Mouse (Mus musculus): Measurements from ENCODE around the gene Mbnl1. TPM values are rescaled to one million over a fixed set of nuclear protein-coding genes. Genes with fewer than 3 reads are reported as not detected.

The Mbnl1 gene
- polyA plus RNA-seq, 1 experiment from 2014 or later: 70.0 TPM

GRCm38 (mm10) chr3:60569781-60570180 lies 97.2 kb downstream of the Mbnl1 start:
- ATAC-seq (ENCODE audit: insufficient number of reproducible peaks, low FRiP score, low TSS enrichment, low read depth): no peak
- WGBS: 92% methylated on average over 2 of the region's 2 CpGs
- Histone ChIP-seq H3K4me3 (ENCODE audit: low read depth, low read length) (no peak overlapping the region), H3K4me1 (ENCODE audit: control insufficient read depth, insufficient read depth, low read length) (no peaks in the 10 kb centered on the region), H3K9ac (ENCODE audit: low read length) (no peak overlapping the region), H3K36me3 (ENCODE audit: control insufficient read depth, insufficient read depth, low read length) (no peaks in the 10 kb centered on the region), H3K9me3 (ENCODE audit: control insufficient read depth, low read length) (no peaks in the 10 kb centered on the region), H3K4me2 (ENCODE audit: low read depth, severe bottlenecking) (no peak overlapping the region), H3K27ac (replicated peaks; ENCODE audit: low read depth, low read length) (no peak overlapping the region), H3K27me3 (ENCODE audit: control insufficient read depth, insufficient read depth, low read length) (no peaks in the 10 kb centered on the region)
- no peak for DNase-seq (ENCODE audit: low spot score)

- no peak for ATAC-seq (ENCODE audit: insufficient number of reproducible peaks, low FRiP score, low TSS enrichment, low read depth)
- H3K9me3 ChIP-seq (ENCODE audit: control insufficient read depth, low read length): no peaks in the 10 kb centered on the region
- DNase-seq (ENCODE audit: low spot score): no peak
- H3K4me2 ChIP-seq (ENCODE audit: low read depth, severe bottlenecking): no peak overlapping the region
- no peak overlapping the region for H3K4me3 ChIP-seq (ENCODE audit: low read depth, low read length)
- H3K27me3 ChIP-seq (ENCODE audit: control insufficient read depth, insufficient read depth, low read length): no peaks in the 10 kb centered on the region
- no peaks in the 10 kb centered on the region for H3K4me1 ChIP-seq (ENCODE audit: control insufficient read depth, insufficient read depth, low read length)
- H3K36me3 ChIP-seq (ENCODE audit: control insufficient read depth, insufficient read depth, low read length): no peaks in the 10 kb centered on the region
- H3K9ac ChIP-seq (ENCODE audit: low read length): no peak overlapping the region
- WGBS: 86% methylated on average over 5 of the region's 5 CpGs
- no peak overlapping the region for H3K27ac ChIP-seq (replicated peaks; ENCODE audit: low read depth, low read length)
Measured at GRCm38 (mm10) chr3:60570491-60571022, 97.9 kb downstream of the Mbnl1 start.

- Histone ChIP-seq H3K4me1 (ENCODE audit: control insufficient read depth, insufficient read depth, low read length) (no peaks in the 10 kb centered on the region; the same call in 1 of the 2 replicates), H3K4me3 (ENCODE audit: low read depth, low read length) (no peak overlapping the region), H3K4me2 (ENCODE audit: low read depth, severe bottlenecking) (no peak overlapping the region), H3K9me3 (ENCODE audit: control insufficient read depth, low read length) (no peaks in the 10 kb centered on the region), H3K36me3 (ENCODE audit: control insufficient read depth, insufficient read depth, low read length) (no peaks in the 10 kb centered on the region), H3K27ac (replicated peaks; ENCODE audit: low read depth, low read length) (no peak overlapping the region), H3K9ac (ENCODE audit: low read length) (no peak overlapping the region), H3K27me3 (ENCODE audit: control insufficient read depth, insufficient read depth, low read length) (no peaks in the 10 kb centered on the region)
- WGBS: 81% methylated on average over 1 of the region's 1 CpGs
- ATAC-seq (ENCODE audit: insufficient number of reproducible peaks, low FRiP score, low TSS enrichment, low read depth) (no peak), DNase-seq (ENCODE audit: low spot score) (no peak)
Measured at GRCm38 (mm10) chr3:60571493-60571892, 98.9 kb downstream of the Mbnl1 start.

- no peak overlapping the region for H3K4me2 ChIP-seq (ENCODE audit: low read depth, severe bottlenecking)
- peaks cover 3% of the 10 kb centered on the region for H3K4me1 ChIP-seq (ENCODE audit: control insufficient read depth, insufficient read depth, low read length)
- H3K27me3 ChIP-seq (ENCODE audit: control insufficient read depth, insufficient read depth, low read length): no peaks in the 10 kb centered on the region
- H3K27ac ChIP-seq (replicated peaks; ENCODE audit: low read depth, low read length): no peak overlapping the region
- H3K4me3 ChIP-seq (ENCODE audit: low read depth, low read length): no peak overlapping the region
- DNase-seq (ENCODE audit: low spot score): no peak
- no peak for ATAC-seq (ENCODE audit: insufficient number of reproducible peaks, low FRiP score, low TSS enrichment, low read depth)
- H3K36me3 ChIP-seq (ENCODE audit: control insufficient read depth, insufficient read depth, low read length): no peaks in the 10 kb centered on the region
- H3K9me3 ChIP-seq (ENCODE audit: control insufficient read depth, low read length): no peaks in the 10 kb centered on the region
- H3K9ac ChIP-seq (ENCODE audit: low read length): no peak overlapping the region
- 81% methylated on average over 9 of the region's 9 CpGs for WGBS
Measured at GRCm38 (mm10) chr3:60574199-60574598, 101.6 kb downstream of the Mbnl1 start.

GRCm38 (mm10) chr3:60574849-60575524 lies 102.4 kb downstream of the Mbnl1 start:
- WGBS: 78% methylated on average over 4 of the region's 4 CpGs
- DNase-seq (ENCODE audit: low spot score) (no peak), ATAC-seq (ENCODE audit: insufficient number of reproducible peaks, low FRiP score, low TSS enrichment, low read depth) (no peak)
- no peaks in the 10 kb centered on the region for H3K27me3 ChIP-seq (ENCODE audit: control insufficient read depth, insufficient read depth, low read length)
- H3K9ac ChIP-seq (ENCODE audit: low read length): no peak overlapping the region
- no peak overlapping the region for H3K27ac ChIP-seq (replicated peaks; ENCODE audit: low read depth, low read length)
- H3K4me3 ChIP-seq (ENCODE audit: low read depth, low read length): no peak overlapping the region
- H3K4me2 ChIP-seq (ENCODE audit: low read depth, severe bottlenecking): no peak overlapping the region
- peaks cover 3% of the 10 kb centered on the region for H3K4me1 ChIP-seq (ENCODE audit: control insufficient read depth, insufficient read depth, low read length)
- H3K9me3 ChIP-seq (ENCODE audit: control insufficient read depth, low read length): no peaks in the 10 kb centered on the region
- no peaks in the 10 kb centered on the region for H3K36me3 ChIP-seq (ENCODE audit: control insufficient read depth, insufficient read depth, low read length)

GRCm38 (mm10) chr3:60575945-60576344 lies 103.3 kb downstream of the Mbnl1 start:
- 69% methylated on average over 2 of the region's 2 CpGs for WGBS
- Histone ChIP-seq H3K9me3 (ENCODE audit: control insufficient read depth, low read length) (no peaks in the 10 kb centered on the region), H3K27ac (replicated peaks; ENCODE audit: low read depth, low read length) (no peak overlapping the region), H3K4me3 (ENCODE audit: low read depth, low read length) (no peak overlapping the region), H3K4me1 (ENCODE audit: control insufficient read depth, insufficient read depth, low read length) (peaks cover 5% of the 10 kb centered on the region), H3K9ac (ENCODE audit: low read length) (no peak overlapping the region), H3K36me3 (ENCODE audit: control insufficient read depth, insufficient read depth, low read length) (no peaks in the 10 kb centered on the region), H3K27me3 (ENCODE audit: control insufficient read depth, insufficient read depth, low read length) (no peaks in the 10 kb centered on the region), H3K4me2 (ENCODE audit: low read depth, severe bottlenecking) (no peak overlapping the region)
- no peak for ATAC-seq (ENCODE audit: insufficient number of reproducible peaks, low FRiP score, low TSS enrichment, low read depth)
- no peak for DNase-seq (ENCODE audit: low spot score)

- WGBS: 69% methylated on average over 9 of the region's 9 CpGs
Measured at GRCm38 (mm10) chr3:60576366-60577046, 103.9 kb downstream of the Mbnl1 start.

GRCm38 (mm10) chr3:60579880-60580279 lies 107.2 kb downstream of the Mbnl1 start:
- peaks cover 14% of the 10 kb centered on the region for H3K4me1 ChIP-seq (ENCODE audit: control insufficient read depth, insufficient read depth, low read length)
- DNase-seq (ENCODE audit: low spot score) (no peak), ATAC-seq (ENCODE audit: insufficient number of reproducible peaks, low FRiP score, low TSS enrichment, low read depth) (no peak)
- no peaks in the 10 kb centered on the region for H3K9me3 ChIP-seq (ENCODE audit: control insufficient read depth, low read length)
- 81% methylated on average over 4 of the region's 4 CpGs for WGBS
- H3K36me3 ChIP-seq (ENCODE audit: control insufficient read depth, insufficient read depth, low read length): no peaks in the 10 kb centered on the region
- H3K27ac ChIP-seq (replicated peaks; ENCODE audit: low read depth, low read length): no peak overlapping the region
- no peak overlapping the region for H3K9ac ChIP-seq (ENCODE audit: low read length)
- H3K4me3 ChIP-seq (ENCODE audit: low read depth, low read length): no peak overlapping the region
- no peak overlapping the region for H3K4me2 ChIP-seq (ENCODE audit: low read depth, severe bottlenecking)
- H3K27me3 ChIP-seq (ENCODE audit: control insufficient read depth, insufficient read depth, low read length): no peaks in the 10 kb centered on the region

More at GRCm38 (mm10) chr3:60576366-60577046, 103.9 kb downstream of the Mbnl1 start:
- H3K9ac ChIP-seq (ENCODE audit: low read length): no peak overlapping the region
- no peaks in the 10 kb centered on the region for H3K27me3 ChIP-seq (ENCODE audit: control insufficient read depth, insufficient read depth, low read length)
- DNase-seq (ENCODE audit: low spot score) (no peak), ATAC-seq (ENCODE audit: insufficient number of reproducible peaks, low FRiP score, low TSS enrichment, low read depth) (no peak)
- H3K4me3 ChIP-seq (ENCODE audit: low read depth, low read length): no peak overlapping the region
- H3K4me1 ChIP-seq (ENCODE audit: control insufficient read depth, insufficient read depth, low read length): peaks cover 5% of the 10 kb centered on the region
- no peaks in the 10 kb centered on the region for H3K9me3 ChIP-seq (ENCODE audit: control insufficient read depth, low read length)
- no peak overlapping the region for H3K27ac ChIP-seq (replicated peaks; ENCODE audit: low read depth, low read length)
- no peak overlapping the region for H3K4me2 ChIP-seq (ENCODE audit: low read depth, severe bottlenecking)
- no peaks in the 10 kb centered on the region for H3K36me3 ChIP-seq (ENCODE audit: control insufficient read depth, insufficient read depth, low read length)
